Mouse (Mus musculus): ENCODE measurements around the gene Smg6. TPM values are rescaled to one million over a fixed set of nuclear protein-coding genes. Genes with fewer than 3 reads are reported as not detected.

Gene Smg6
- polyA plus RNA-seq, 1 experiment from 2014 or later = 21.3 TPM

DNA sequence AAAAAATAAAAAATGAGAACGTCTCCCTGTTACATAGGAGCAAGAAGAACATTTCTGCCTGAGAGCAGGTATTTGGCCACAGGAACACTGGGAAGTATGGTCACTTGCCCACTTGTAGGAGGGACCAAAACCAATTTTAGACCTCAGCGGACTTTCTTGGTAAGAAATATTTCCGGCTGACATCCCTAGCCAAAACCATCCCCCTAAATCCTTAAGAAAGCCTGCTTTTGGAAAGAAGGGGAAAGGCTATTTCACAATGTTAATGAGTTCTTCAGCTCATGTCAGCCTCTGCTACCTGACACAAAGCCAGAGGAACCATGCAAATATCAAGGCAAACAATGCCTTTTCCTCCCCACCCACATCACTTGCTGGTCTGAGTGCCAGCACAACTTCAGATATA lies 108.5 kb downstream of the Smg6 start:
- no peak for ATAC-seq (ENCODE audit: low FRiP score, low read depth)

DNA sequence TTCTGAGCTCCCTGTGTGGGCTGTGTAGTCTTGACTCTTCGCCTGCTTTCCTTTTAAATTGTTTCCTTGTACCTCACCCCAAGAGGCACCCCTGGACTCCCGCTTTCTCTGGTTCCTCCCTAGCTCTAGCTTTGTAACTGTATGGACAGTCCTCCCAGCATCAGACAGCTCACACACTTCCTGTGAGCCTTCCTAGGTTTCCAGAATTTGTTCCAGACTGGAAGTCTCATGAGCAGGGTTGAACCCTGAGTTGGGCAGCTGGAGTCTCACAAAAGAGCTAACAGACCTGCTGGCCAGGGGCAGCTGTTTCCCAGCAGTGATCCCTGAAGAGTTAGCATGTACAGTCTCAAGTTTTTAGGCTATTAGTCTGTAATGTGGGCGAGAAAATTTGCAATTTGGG lies 118.7 kb downstream of the Smg6 start:
- H3K4me3 ChIP-seq = no peak overlapping the region
- ATAC-seq (ENCODE audit: low FRiP score, low read depth) = no peak
- H3K4me1 ChIP-seq = peaks cover 5% of the 10 kb centered on the region; the same call in 1 of the 2 replicates
- WGBS = 89% methylated on average over 3 of the region's 3 CpGs
- peaks cover 30% of the 10 kb centered on the region for H3K36me3 ChIP-seq
- H3K27ac ChIP-seq = no peak overlapping the region
- H3K27me3 ChIP-seq (replicated peaks) = no peaks in the 10 kb centered on the region
- H3K9ac ChIP-seq = no peak overlapping the region
- no peaks in the 10 kb centered on the region for H3K9me3 ChIP-seq
- no peak overlapping the region for H3K4me2 ChIP-seq (replicated peaks)

More for the DNA sequence above, 108.5 kb downstream of the Smg6 start:
- H3K27me3 ChIP-seq (replicated peaks) = no peaks in the 10 kb centered on the region
- no peak overlapping the region for H3K4me3 ChIP-seq
- no peak overlapping the region for H3K9ac ChIP-seq
- no peaks in the 10 kb centered on the region for H3K9me3 ChIP-seq
- H3K4me2 ChIP-seq (replicated peaks) = no peak overlapping the region
- H3K36me3 ChIP-seq = peaks cover 5% of the 10 kb centered on the region; the same call in 1 of the 2 replicates
- 94% methylated on average over 3 of the region's 3 CpGs for WGBS
- H3K4me1 ChIP-seq = no peaks in the 10 kb centered on the region; the same call in 1 of the 2 replicates
- no peak overlapping the region for H3K27ac ChIP-seq

DNA sequence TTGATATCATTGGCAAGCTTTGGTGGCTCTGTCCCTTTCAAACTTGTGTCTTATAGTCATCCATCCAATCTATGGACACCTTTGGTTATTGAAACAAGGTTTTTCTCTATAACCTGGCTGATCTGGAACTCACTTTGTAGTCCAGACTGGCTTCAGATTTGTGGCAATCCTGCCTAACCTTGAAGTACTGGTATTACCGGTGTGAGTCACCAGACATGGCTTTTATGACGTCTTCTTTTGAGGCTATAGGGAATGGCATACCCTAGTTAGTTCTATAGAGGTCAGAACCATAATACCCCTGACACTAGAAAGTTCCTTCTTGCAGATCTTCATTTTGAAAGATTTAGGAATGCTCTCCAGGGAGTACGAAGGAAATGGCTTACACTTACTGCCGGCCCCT lies 120.2 kb downstream of the Smg6 start:
- peaks cover 28% of the 10 kb centered on the region for H3K36me3 ChIP-seq
- ATAC-seq (ENCODE audit: low FRiP score, low read depth) = no peak
- no peaks in the 10 kb centered on the region for H3K9me3 ChIP-seq
- H3K27me3 ChIP-seq (replicated peaks) = no peaks in the 10 kb centered on the region
- no peak overlapping the region for H3K4me2 ChIP-seq (replicated peaks)
- no peak overlapping the region for H3K27ac ChIP-seq
- 91% methylated on average over 4 of the region's 4 CpGs for WGBS
- peaks cover 5% of the 10 kb centered on the region; the same call in 1 of the 2 replicates for H3K4me1 ChIP-seq
- H3K4me3 ChIP-seq = no peak overlapping the region
- H3K9ac ChIP-seq = no peak overlapping the region

DNA sequence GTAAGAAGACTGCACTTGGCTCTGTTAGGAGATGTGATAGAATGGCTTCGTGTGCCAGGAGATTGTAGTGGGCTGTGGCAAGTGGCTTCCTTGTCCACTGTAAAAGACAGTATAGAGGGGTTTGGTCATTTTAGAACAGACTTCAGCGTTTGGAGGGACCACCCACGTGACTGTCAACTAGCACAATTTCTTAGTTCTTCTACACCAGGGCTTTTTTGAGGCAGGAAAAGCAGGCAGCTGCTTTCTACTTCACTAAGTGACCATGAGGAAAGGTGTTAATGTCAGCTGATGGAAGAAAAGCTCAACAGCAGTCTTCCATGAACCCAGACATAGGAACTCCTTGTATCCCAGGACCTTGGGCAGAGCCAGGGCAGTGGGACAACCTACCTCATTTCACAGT lies 121.0 kb downstream of the Smg6 start:
- Histone ChIP-seq H3K9me3 (no peaks in the 10 kb centered on the region), H3K9ac (no peak overlapping the region), H3K4me2 (replicated peaks) (no peak overlapping the region), H3K27ac (0 out of 2 replicates have a peak overlapping the region, but pooled peaks have one; percentile 6), H3K36me3 (peaks cover 26% of the 10 kb centered on the region), H3K4me1 (peaks cover 11% of the 10 kb centered on the region), H3K4me3 (no peak overlapping the region), H3K27me3 (replicated peaks) (no peaks in the 10 kb centered on the region)
- no peak for ATAC-seq (ENCODE audit: low FRiP score, low read depth)
- 93% methylated on average over 3 of the region's 3 CpGs for WGBS

DNA sequence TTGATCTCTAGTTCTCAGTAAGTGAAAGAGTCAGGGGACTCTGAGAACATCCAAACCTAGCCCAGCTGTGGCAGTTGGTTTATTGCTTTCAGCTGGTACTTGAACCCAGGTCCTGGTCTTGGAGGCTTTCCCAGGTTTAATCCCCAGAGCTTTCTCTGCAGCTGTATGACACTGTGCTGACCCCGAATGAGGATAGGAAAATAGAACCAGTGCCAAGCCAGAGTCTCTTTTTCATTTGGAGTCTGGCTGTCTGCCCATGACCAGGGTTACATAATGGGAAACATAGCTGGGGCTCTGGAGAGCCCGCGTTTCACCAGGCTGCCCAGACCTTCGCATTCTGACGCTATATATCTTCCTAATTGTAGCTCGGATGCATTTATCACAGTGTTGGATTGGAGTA lies 121.4 kb downstream of the Smg6 start:
- H3K4me2 ChIP-seq (replicated peaks) = no peak overlapping the region
- no peak overlapping the region for H3K9ac ChIP-seq
- H3K27me3 ChIP-seq (replicated peaks) = no peaks in the 10 kb centered on the region
- H3K27ac ChIP-seq = 0 out of 2 replicates have a peak overlapping the region, but pooled peaks have one; percentile 6
- no peaks in the 10 kb centered on the region for H3K9me3 ChIP-seq
- H3K4me3 ChIP-seq = no peak overlapping the region
- ATAC-seq (ENCODE audit: low FRiP score, low read depth) = no peak
- 65% methylated on average over 6 of the region's 6 CpGs for WGBS
- H3K36me3 ChIP-seq = peaks cover 21% of the 10 kb centered on the region
- peaks cover 12% of the 10 kb centered on the region for H3K4me1 ChIP-seq

DNA sequence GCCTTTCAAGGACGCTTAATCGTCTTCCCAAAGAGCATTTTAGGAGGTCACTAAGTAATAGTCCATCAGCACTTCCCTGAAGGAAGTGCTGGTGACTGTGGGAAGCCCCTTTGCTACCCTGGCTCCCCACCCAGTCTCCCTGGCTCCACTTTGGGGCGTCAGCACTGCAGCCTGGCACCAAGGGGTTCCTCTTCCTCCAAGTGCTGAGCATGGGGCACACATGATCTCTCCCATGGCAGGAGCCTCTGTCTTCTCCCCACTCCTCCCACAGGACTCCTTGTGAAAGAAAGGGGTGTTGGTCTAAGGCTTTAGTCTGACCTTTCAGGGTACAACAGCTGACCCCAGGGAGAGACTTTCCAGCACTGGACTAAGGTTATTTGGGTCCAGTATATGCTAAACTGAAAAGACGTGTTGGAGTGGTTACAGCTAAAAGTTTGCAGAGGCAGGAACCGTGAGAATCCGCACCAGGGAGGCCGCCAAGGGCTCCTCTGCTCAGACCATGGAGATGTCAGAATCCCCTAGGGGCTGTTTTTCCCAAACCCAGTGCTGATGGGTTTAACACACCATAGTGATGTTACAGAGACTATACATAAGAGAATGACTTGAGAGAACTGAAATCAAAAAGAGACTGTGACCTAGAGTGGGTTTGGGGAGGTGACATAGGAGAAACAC lies 122.2 kb downstream of the Smg6 start:
- H3K27me3 ChIP-seq (replicated peaks) = no peaks in the 10 kb centered on the region
- no peaks in the 10 kb centered on the region for H3K9me3 ChIP-seq
- H3K4me3 ChIP-seq = no peak overlapping the region
- no peak overlapping the region for H3K9ac ChIP-seq
- no peak for ATAC-seq (ENCODE audit: low FRiP score, low read depth)
- H3K36me3 ChIP-seq = peaks cover 19% of the 10 kb centered on the region
- 85% methylated on average over 7 of the region's 7 CpGs for WGBS
- no peak overlapping the region for H3K27ac ChIP-seq
- peaks cover 12% of the 10 kb centered on the region for H3K4me1 ChIP-seq
- 0 out of 2 replicates have a peak overlapping the region, but pooled peaks have one; percentile 1 for H3K4me2 ChIP-seq (replicated peaks)

DNA sequence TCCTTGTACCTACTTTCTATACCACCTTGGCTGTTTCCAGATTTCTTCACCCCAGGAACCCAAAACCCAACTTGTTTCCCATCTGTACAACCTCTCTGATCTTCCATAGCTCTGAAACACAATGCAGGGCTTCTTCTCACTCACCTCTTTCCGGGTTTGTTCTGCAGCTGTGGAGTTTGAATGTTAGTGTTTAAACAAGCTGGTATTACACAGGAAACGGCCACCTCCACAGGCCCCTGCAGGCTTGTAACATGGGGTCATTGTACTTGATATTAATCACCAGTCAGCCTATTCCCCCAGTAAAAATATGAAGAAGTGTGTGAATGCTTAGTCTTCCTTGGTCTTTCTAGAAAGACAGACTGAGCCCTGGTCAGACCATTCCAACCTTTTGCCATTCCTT lies 123.5 kb downstream of the Smg6 start:
- ATAC-seq (ENCODE audit: low FRiP score, low read depth) = no peak
- peaks cover 18% of the 10 kb centered on the region for H3K36me3 ChIP-seq
- 55% methylated on average over 2 of the region's 2 CpGs for WGBS

DNA sequence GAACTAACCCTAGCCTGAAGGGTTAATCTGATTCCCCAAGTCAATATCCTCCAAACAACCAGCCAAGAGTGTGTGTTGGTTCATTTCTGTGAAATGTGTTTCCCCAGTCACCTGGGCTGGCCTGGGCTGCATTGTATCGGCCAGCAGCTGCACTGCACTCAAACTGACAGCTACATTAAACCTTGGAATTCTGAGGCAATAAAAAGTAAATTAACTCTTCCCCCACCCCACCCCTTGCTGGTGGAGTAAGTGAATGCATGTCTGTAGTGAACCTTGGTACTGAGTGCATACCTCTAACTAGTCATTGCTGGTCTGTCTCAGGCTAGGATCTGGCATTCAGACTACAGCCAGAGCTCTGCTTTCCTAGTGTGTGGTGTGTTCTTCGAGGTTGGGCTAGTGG lies 124.2 kb downstream of the Smg6 start:
- Histone ChIP-seq H3K9ac (no peak overlapping the region), H3K4me1 (peaks cover 12% of the 10 kb centered on the region), H3K36me3 (peaks cover 20% of the 10 kb centered on the region), H3K27ac (no peak overlapping the region), H3K27me3 (replicated peaks) (no peaks in the 10 kb centered on the region), H3K9me3 (no peaks in the 10 kb centered on the region), H3K4me3 (no peak overlapping the region), H3K4me2 (replicated peaks) (no peak overlapping the region)
- no peak for ATAC-seq (ENCODE audit: low FRiP score, low read depth)
- 62% methylated on average over 2 of the region's 2 CpGs for WGBS

More for the DNA sequence above, 123.5 kb downstream of the Smg6 start:
- Histone ChIP-seq H3K27ac (no peak overlapping the region), H3K4me3 (no peak overlapping the region), H3K4me1 (peaks cover 12% of the 10 kb centered on the region), H3K9me3 (no peaks in the 10 kb centered on the region), H3K9ac (no peak overlapping the region), H3K27me3 (replicated peaks) (no peaks in the 10 kb centered on the region), H3K4me2 (replicated peaks) (no peak overlapping the region)

DNA sequence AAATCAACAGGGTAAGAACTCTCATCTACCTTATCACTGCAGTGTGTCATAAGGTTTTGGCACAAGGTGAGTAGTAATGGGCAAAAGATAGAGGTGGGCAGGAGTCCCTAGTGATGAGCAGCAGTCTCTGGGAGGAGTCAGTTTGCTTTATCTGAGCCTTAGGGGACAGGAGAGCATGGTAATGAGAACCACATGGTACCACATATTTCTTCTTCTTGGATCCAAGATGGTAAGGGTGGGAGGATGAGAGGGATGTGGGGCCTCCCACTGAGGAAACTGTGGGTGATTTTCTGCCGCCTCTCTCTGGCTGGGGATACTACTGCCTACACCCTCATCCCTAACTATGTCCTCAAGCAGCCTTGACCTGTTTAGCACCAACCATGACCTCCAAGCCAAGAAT lies 125.6 kb downstream of the Smg6 start:
- peaks cover 12% of the 10 kb centered on the region for H3K4me1 ChIP-seq
- no peaks in the 10 kb centered on the region for H3K9me3 ChIP-seq
- peak overlapping the region; percentile 31; the same call in 1 of the 2 replicates for H3K4me2 ChIP-seq (replicated peaks)
- no peak overlapping the region for H3K4me3 ChIP-seq
- H3K27ac ChIP-seq = peak overlapping the region; percentile 63
- H3K9ac ChIP-seq = no peak overlapping the region
- H3K36me3 ChIP-seq = peaks cover 15% of the 10 kb centered on the region
- ATAC-seq (ENCODE audit: low FRiP score, low read depth) = no peak
- H3K27me3 ChIP-seq (replicated peaks) = no peaks in the 10 kb centered on the region
- 70% methylated on average over 1 of the region's 1 CpGs for WGBS

DNA sequence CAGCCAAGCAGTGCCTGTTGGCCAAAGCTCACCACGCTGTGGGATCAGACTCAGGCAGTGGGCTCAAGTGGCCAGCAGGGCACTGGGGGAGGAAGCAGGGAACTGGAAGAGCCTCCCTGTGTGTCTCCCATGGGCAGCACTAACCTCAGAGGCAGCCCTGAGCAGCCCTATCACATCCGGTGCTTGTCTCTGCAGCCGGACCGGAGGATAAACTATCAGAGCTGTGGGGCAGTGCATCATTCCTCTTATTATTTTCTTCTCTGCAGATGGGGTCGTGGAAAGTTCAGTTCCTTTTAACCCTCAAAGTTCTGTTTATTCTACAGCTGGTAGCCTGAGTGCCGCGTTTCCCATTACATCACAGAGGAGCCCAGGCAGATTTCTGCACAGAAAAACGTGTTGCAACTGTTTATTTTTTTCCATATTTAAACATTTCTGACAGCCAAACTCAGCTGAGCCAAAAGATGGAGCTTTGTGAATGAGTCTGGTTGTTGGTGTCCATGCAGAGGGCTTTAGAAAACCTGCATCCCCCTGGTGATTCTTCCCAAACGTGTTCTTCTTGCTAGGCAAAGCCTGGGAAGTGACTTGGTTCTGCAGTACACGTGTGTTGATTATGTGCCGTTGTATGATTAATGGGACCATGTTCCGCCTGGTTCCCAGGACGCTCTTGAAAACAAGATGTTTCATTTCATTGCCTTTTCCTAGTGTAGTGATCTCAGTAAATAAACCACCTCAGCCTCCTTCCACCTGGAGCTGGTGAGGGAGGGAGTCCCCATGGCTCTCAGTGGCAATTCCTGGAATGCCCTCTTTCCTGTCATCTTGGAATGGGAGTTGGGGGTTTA lies 126.3 kb downstream of the Smg6 start:
- Histone ChIP-seq H3K4me2 (replicated peaks) (peak overlapping the region; percentile 31; the same call in 1 of the 2 replicates), H3K36me3 (peaks cover 13% of the 10 kb centered on the region), H3K9ac (no peak overlapping the region), H3K4me3 (no peak overlapping the region), H3K27ac (peak overlapping the region; percentile 63), H3K27me3 (replicated peaks) (no peaks in the 10 kb centered on the region), H3K4me1 (peaks cover 12% of the 10 kb centered on the region), H3K9me3 (no peaks in the 10 kb centered on the region)
- 45% methylated on average over 13 of the region's 13 CpGs for WGBS
- ATAC-seq (ENCODE audit: low FRiP score, low read depth) = no peak

DNA sequence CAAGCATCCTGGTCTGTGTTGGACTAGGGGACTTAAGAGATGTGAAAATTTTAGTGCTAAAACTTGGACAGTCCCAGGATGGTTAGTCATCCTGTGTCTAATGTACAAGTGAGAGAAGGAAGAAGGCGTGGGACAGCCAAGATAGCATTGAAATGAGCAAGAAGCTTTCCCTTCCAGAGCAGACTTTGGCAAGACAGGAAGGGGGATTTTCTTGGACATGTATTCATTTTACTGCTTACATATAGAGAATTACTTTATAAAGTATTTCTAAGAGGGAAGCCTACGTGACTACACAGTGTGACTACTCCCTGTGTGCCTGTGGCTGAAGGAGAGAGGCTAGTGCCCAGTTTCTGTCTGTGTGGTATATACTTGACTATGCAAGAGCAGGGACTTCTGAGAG lies 127.4 kb downstream of the Smg6 start:
- Histone ChIP-seq H3K4me1 (peaks cover 7% of the 10 kb centered on the region), H3K4me3 (no peak overlapping the region), H3K27me3 (replicated peaks) (no peaks in the 10 kb centered on the region), H3K27ac (no peak overlapping the region), H3K9me3 (no peaks in the 10 kb centered on the region), H3K4me2 (replicated peaks) (no peak overlapping the region), H3K36me3 (peaks cover 11% of the 10 kb centered on the region; the same call in 1 of the 2 replicates), H3K9ac (no peak overlapping the region)
- WGBS = 86% methylated on average over 2 of the region's 2 CpGs
- ATAC-seq (ENCODE audit: low FRiP score, low read depth) = no peak

DNA sequence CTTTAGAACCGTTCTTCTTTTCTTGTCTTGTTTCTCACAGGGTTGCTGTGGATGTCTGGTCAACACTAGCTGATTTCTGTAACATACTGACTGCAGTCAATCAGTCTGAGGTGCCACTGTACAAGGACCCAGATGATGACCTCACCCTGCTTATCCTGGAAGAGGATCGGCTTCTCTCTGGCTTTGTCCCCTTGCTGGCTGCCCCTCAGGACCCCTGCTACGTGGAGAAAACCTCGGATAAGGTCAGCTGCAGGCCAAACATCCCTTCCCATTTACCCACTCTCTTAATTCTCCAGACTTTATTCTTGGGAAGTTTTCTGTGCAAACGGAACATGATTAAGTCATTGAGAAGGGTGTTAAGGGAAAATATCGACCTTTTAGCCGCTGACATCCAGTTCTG lies 128.1 kb downstream of the Smg6 start:
- Histone ChIP-seq H3K9ac (no peak overlapping the region), H3K4me2 (replicated peaks) (no peak overlapping the region), H3K36me3 (peaks cover 11% of the 10 kb centered on the region; the same call in 1 of the 2 replicates), H3K4me1 (peaks cover 7% of the 10 kb centered on the region), H3K9me3 (no peaks in the 10 kb centered on the region), H3K27ac (no peak overlapping the region), H3K4me3 (no peak overlapping the region), H3K27me3 (replicated peaks) (no peaks in the 10 kb centered on the region)
- 71% methylated on average over 7 of the region's 7 CpGs for WGBS
- ATAC-seq (ENCODE audit: low FRiP score, low read depth) = no peak
